Mouse (Mus musculus) v-Abl transformed pro-B cells (cell line): ENCODE results near the gene Vgll4.
"Not testable (repeated sequence)": the region's sequence is repeated elsewhere in the genome, so short reads cannot be mapped to it uniquely, and the experiment has no call there.

ENCODE experiments used
- in situ Hi-C, 2 experiments: fragments of 400-800 bp; cut with MboI; formaldehyde crosslinking; loops; one replicate each; pipeline ENCODE4 v1.15.1; 2025; ENCODE audit not compliant: unreplicated experiment in 2 of 2

Gene Vgll4

DNA sequence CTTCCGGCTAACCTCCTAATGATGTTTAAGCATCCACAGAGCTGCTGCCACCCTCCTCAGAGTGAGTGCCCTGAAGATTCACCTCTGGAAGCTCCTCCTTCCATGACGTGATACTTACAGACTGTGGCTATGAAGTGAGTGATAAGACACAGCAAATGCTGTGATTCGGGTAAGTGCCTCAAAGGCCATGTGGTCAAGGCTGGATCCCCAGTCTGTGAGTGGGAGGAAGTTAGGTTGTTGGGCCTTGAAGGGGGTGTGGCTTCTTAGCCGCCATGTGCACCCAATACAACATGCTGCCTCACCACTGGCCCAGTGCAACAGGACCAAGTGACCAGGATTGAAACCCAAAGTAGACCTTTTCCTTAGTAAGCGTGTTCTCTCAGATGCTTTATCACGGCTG lies 65.6 kb downstream of the Vgll4 start:
- in situ Hi-C loops = no loop called here

GRCm38 (mm10) chr6:114901921-114902320 lies 67.9 kb downstream of the Vgll4 start:
- in situ Hi-C loops = no loop called here

DNA sequence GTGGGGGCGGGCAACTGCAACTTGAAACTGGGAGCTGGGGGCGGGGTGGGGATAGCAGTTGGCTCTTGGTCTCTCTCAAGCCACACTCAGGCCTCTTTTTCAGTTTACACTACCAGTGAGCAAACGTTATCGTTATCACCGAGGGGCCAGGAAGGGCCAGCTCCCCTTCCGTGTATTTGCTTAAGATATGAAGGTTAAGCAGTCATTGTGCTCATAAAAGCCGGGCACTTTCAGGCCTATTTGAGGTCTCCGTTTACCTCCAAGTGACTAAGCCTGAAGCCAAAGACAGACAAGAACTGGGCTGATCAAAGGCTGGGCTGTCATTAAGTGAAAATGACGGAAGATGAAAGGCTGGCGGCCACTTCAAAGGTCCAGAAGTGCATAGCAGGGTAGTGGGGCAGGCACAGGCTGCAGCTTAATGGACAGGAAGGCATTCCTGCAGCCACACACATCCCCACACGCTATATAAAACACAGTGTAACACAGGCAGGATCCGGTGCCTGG lies 68.4 kb downstream of the Vgll4 start:
- in situ Hi-C loops = no loop called here

DNA sequence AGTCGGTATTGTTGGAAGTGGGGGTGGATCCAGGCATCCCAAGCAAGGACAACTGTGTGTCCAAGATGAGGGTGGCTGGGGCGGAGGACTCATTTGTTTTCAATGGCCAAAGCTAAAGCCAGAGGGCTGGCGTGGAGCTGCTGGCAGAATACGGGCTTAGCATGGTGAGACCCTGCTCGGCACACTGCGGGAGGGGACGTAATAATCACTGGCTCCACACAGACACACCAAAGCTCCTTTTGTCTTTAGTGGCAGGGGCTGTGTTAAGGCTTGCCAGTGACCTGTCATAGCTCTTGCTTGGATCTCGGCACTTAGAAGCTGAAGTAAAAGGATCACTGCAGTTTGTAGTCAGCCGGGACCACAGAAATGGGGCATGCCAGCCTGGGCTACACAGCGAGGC lies 69.6 kb downstream of the Vgll4 start:
- in situ Hi-C loops = no loop called here

GRCm38 (mm10) chr6:114899652-114900051 lies 70.1 kb downstream of the Vgll4 start:
- in situ Hi-C loops = no loop called here

DNA sequence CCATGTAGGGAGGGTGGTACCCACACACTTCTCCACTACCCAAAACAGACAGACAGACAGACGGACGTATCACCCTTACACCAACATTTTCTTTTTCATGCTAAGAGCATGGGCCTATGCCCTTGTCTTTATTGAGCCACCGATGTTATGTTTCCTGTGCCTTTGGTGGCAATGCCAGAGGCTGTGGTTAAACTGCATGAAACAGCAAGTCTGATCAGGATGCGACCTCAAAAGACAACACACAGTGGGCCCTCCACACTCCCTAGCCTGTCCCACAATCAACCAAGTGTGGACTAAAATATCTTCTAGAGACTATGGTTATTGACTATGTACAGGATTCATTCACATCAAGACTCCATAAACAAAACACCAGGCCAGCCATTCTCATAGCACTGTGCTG lies 70.8 kb downstream of the Vgll4 start:
- in situ Hi-C loops = no loop called here

GRCm38 (mm10) chr6:114896281-114896680 lies 73.5 kb downstream of the Vgll4 start:
- in situ Hi-C loops = no loop called here

- in situ Hi-C loops = no loop called here
Measured at GRCm38 (mm10) chr6:114895191-114895590, 74.6 kb downstream of the Vgll4 start.

DNA sequence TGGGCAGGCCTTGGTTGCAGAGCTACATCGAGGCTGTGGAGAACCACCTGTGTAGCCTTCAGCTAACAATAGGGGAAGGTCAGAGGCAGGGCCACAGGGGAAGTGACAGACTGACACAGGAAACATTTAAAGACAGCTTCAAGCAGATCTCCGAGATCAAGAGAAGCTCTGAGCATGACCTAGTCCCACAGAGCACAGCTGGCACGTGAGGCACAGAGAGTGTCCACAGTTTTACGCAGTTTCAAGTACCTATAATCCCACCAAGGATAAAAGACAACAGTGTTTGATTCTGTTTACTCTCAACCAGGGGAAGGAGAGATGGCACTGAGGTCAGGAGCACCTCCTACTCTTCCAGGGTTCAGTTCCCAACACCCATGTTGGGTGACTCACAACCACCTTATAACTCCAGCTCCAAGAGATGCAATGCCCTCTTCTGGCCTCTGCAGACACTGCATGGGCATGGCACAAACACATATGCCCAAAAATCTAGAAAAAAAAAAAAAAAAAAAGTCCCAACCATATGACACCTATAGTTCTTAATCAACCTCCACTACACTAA lies 75.2 kb downstream of the Vgll4 start:
- in situ Hi-C loops = no loop called here

DNA sequence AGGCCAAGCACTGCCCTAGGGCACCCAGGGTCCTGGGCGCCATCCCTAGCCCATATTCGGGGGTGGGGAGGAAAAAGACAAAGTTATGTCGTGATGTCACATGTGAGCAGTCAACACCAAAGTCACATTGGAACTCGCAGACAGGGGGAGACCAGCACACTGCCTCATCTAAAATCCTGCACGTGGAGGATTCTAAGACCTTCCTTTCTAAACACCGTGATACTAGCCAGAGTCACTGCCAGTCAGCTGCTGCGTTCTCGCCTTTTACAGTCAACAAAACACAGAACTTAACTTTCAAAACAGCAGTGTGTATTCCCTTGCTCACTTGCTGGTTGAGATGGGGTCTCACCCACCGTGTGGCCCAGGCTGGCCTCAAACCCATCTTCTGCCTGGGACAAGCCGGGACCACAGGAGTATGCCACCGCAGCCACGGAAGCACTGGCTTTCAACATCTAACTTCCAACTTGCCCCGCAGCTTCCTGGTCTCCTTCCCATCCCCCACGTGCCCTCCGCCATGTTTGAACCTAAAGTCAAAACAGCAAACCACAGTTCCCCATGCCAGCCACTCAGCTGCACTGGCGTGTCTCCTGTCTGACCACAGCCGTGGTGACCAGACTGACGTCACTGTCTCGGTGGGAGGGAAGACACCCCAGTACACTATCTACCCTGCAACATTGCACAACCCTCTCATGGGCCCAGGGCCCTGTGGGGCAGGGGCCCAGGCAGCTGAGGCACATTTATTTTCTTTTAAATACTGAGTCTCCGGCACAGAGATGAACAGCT lies 76.2 kb downstream of the Vgll4 start:
- in situ Hi-C loops = no loop called here

DNA sequence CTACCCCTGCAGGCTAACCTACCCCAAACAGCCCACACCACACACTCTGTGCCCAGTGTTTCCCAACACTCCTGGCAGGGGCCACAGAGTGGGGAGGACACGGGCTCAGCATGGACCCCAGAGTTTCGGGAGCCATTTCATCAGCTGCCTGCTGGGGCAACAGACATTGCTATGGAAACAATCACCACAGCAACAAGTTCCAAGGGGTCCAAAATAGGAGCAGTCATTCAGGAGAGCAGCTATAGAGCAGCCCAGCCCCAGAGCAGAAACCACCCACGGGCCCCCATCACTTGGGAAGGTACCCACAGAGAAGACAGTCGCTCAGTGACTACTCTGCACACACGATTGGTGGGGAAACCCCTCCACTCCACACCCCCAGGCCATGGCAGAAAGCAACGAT lies 77.4 kb downstream of the Vgll4 start:
- in situ Hi-C loops = no loop called here

DNA sequence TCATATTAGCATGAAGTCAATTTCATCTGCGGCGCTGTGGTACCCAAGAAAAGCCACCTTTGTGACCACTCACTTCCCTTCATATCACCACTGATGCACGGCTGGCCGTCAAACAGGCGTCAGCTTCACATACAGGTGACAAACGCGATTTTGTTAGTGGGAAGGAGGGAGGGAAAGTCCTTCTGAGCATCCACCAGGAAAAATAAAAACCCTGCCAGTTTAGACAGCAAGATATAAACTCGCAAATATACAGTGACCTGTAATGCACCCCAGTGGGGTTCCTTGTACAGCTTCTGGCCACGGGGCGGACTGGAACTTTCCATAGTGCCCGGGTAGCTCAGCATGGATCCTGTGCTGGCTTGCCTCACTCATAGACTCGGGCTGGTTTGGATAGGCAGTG lies 78.0 kb downstream of the Vgll4 start:
- in situ Hi-C loops = no loop called here

DNA sequence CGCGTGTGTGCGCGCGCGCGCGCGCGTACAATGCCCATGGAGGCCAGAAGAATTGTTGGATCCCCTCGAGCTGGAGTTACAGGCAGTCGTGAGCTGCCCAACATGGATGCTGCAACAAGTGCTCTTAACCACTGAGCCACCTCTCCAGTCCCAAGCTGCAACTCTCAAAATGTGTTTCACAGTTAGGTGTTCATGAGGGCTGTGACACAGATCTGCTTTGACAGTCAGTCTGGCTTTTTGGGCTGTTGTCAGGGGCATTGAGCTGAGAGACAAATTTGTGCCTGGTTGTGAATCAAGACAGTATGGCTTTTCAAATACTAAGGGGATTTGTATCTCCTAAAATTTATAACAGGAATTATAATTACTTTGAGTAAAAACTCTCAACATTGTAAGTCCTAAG lies 78.5 kb downstream of the Vgll4 start:
- in situ Hi-C loops = no loop called here

GRCm38 (mm10) chr6:114890411-114891115 lies 79.2 kb downstream of the Vgll4 start:
- in situ Hi-C loops = no loop called here

DNA sequence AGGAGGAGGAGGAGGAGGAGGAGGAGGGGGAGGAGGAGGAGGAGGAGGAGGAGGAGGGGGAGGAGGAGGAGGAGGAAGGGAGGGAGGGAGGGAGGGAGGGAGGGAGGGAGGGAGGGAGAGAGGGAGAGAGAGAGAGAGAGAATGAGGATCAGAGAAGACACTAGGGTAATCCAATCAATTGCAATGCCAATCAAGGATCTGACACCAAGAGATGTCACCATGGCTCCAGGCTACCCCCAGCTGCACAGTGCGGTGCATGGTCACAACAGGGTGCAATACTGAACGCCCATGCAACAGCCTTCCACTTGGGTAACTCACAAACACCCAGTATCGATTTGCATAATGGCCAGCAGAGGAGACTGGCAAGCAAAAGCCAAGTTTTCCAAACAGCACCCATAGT lies 79.8 kb downstream of the Vgll4 start:
- in situ Hi-C loops = not testable (repeated sequence)

DNA sequence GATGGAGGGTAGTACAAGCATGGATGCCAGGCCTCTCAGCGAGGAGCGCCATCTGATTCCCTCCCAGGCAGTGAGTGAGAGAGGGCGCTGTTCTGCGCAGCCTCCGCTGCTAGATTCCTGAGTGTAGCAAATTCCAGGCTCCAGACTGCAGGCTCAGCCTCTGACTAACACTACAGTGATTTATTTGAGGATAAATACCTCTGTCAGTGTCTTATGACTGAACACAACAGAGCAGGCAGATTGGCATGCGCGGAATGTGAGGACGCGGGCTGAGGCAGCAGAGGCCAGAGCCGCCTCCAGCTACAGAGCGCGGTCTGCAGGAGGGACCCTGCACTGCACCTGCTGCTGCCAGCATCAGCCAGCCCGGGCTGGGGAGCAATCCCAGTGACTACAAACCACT lies 80.9 kb downstream of the Vgll4 start:
- in situ Hi-C loops = no loop called here

GRCm38 (mm10) chr6:114886504-114887361 lies 83.1 kb downstream of the Vgll4 start:
- in situ Hi-C loops = no loop called here

GRCm38 (mm10) chr6:114886012-114886411 lies 83.8 kb downstream of the Vgll4 start:
- in situ Hi-C loops = no loop called here

DNA sequence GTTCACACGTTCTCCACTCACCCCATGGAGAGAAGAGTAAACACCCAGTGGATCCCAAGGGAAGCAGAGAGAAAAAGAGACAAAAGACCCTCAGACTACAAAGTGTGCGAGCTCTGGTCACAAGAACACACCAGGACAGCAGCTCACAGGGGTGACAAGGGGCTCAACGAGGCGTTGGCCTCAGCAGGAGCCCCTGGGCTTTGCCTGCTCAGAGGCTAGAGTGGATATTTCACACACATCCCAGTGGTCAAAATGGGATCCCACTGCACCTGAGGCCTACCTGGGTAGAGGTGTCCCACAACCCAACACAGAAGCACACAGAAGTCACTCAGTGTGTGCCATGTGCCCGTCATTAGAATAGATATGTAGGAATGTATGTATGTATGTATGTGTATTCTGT lies 84.7 kb downstream of the Vgll4 start:
- in situ Hi-C loops = no loop called here

- in situ Hi-C loops = no loop called here
Measured at GRCm38 (mm10) chr6:114883261-114883740, 86.5 kb downstream of the Vgll4 start.

GRCm38 (mm10) chr6:114882675-114883074 lies 87.1 kb downstream of the Vgll4 start:
- in situ Hi-C loops = no loop called here
